Mouse (Mus musculus): ENCODE measurements at regions not wholly inside any gene's neighbourhood (a gene's known extent, or its start where the extent isn't known, plus 50 kb on each side); places are given as distances from the start of the nearest gene placed in this dataset.

DNA sequence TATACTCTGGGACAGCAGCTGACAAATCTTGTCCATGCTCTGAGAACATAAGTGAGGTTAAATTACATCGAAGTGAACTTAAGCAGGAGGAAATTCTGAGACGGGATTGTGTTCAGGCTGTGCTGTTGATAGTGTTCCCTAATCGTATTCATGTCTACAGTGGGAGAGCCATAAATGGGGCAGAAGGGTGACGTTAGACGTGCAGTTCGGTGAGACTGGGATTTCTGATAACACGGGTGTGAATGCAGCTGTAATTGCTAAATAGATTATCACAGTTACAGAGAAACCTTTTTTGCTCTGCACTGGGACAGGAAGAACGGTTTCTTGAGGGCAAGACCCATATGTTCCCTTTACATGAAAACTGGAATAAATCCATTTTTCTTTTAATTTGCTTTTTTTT is 88.9 kb downstream of the Gm13691 start:
- no peak for TF ChIP-seq POLR2A (IDR thresholded peaks at IDR 0.05; ENCODE audit: control insufficient read depth, extremely low read depth, insufficient read depth, low read length, poor library complexity)
- no peak for TF ChIP-seq CTCF (IDR thresholded peaks at IDR 0.05; ENCODE audit: borderline replicate concordance, control insufficient read depth, extremely low read depth, insufficient read depth, low read length, poor library complexity)
